Mouse (Mus musculus): ENCODE data around the gene Kcnh3.
A peak's percentile ranks its signal among the peaks of the same experiment; 100 is the strongest.

Kcnh3 gene

GRCm38 (mm10) chr15:99224208-99224911 lies at the start of gene Kcnh3:
Kcnh3 (plus strand) TSS chr15:99224861.
- peak; percentile 83 for DNase-seq

GRCm38 (mm10) chr15:99179639-99180038 lies 45.0 kb upstream of the Kcnh3 start:
- DNase-seq, result no peak

GRCm38 (mm10) chr15:99184217-99184914 lies 40.3 kb upstream of the Kcnh3 start:
- DNase-seq, result no peak

GRCm38 (mm10) chr15:99194358-99194757 lies 30.3 kb upstream of the Kcnh3 start:
- no peak for DNase-seq

GRCm38 (mm10) chr15:99195043-99195442 lies 29.6 kb upstream of the Kcnh3 start:
- DNase-seq, result no peak

- no peak for DNase-seq
Observed at GRCm38 (mm10) chr15:99198761-99199160, 25.9 kb upstream of the Kcnh3 start.

- DNase-seq, result no peak
Observed at GRCm38 (mm10) chr15:99205959-99206358, 18.7 kb upstream of the Kcnh3 start.

- no peak for DNase-seq
Observed at GRCm38 (mm10) chr15:99213183-99213582, 11.5 kb upstream of the Kcnh3 start.

- no peak for DNase-seq
Observed at GRCm38 (mm10) chr15:99214941-99215340, 9.7 kb upstream of the Kcnh3 start.

GRCm38 (mm10) chr15:99215741-99216463 lies 8.8 kb upstream of the Kcnh3 start:
- DNase-seq, result no peak

GRCm38 (mm10) chr15:99217630-99218029 lies 7.0 kb upstream of the Kcnh3 start:
- DNase-seq, result no peak

- DNase-seq, result no peak
Observed at GRCm38 (mm10) chr15:99221315-99221952, 3.2 kb upstream of the Kcnh3 start.

GRCm38 (mm10) chr15:99222794-99223584 lies 1.7 kb upstream of the Kcnh3 start:
- no peak for DNase-seq

GRCm38 (mm10) chr15:99223585-99224207 lies 965 bp upstream of the Kcnh3 start:
- peak; percentile 77 for DNase-seq

- peak; percentile 70 for DNase-seq
Observed at GRCm38 (mm10) chr15:99225081-99225810, 585 bp downstream of the Kcnh3 start.

GRCm38 (mm10) chr15:99226090-99226489 lies 1.4 kb downstream of the Kcnh3 start:
- DNase-seq, result no peak

- no peak for DNase-seq
Observed at GRCm38 (mm10) chr15:99231998-99232397, 7.3 kb downstream of the Kcnh3 start.

- no peak for DNase-seq
Observed at GRCm38 (mm10) chr15:99233719-99234118, 9.1 kb downstream of the Kcnh3 start.

GRCm38 (mm10) chr15:99234326-99235010 lies 9.8 kb downstream of the Kcnh3 start:
- no peak for DNase-seq

GRCm38 (mm10) chr15:99238006-99238405 lies 13.3 kb downstream of the Kcnh3 start:
- DNase-seq, result no peak

GRCm38 (mm10) chr15:99240129-99240528 lies 15.5 kb downstream of the Kcnh3 start:
- DNase-seq, result no peak

All from right cerebral cortex, postnatal 25 days (tissue).